Mouse (Mus musculus): Measurements from ENCODE around the gene Larp1.

DNA sequence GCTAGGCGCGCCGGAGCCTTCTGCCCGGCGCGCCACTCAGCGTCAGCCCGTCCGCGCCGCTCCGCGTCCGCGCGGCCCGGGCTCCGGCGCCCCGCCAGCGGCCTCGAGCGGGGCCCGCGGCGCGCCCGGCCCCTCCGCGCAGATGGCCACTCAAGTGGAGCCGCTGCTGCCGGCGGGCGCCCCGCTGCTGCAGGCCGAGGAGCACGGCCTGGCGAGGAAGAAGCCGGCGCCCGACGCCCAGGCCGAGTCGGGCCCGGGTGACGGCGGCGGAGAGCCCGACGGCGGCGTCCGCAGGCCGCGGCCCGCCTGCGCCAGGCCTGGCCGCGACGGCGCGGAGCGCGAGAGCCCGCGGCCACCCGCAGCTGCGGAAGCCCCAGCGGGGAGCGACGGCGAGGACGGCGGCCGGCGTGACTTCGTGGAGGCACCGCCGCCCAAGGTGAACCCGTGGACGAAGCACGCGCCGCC, at the start of gene Larp1:
- no peak for TF ChIP-seq GATA1 (IDR thresholded peaks at IDR 0.05; ENCODE audit: low read depth, low read length)
- TF ChIP-seq CTCF (IDR thresholded peaks at IDR 0.05 in 2 of 3, conservative IDR thresholded peaks at IDR 0.05 in 1 of 3; ENCODE audit: control insufficient read depth in 1 of 3, insufficient read depth in 1 of 3, low read depth in 2 of 3, low read length in 3 of 3, poor library complexity in 1 of 3, severe bottlenecking in 1 of 3): no peak
- TF ChIP-seq RAD21 (IDR thresholded peaks at IDR 0.05; ENCODE audit: low read depth, low read length): no peak
- TF ChIP-seq POLR2A (IDR thresholded peaks at IDR 0.05; ENCODE audit: control insufficient read depth in 1 of 2, insufficient read depth in 1 of 2, low read depth in 1 of 2, low read length in 2 of 2, poor library complexity in 1 of 2): 0 out of 4 replicates have a peak, but pooled peaks of 1 of the 2 experiments have one; percentile 25
- no peak for TF ChIP-seq EP300 (IDR thresholded peaks at IDR 0.05; ENCODE audit: low read depth in 1 of 2, low read length in 2 of 2)
- TF ChIP-seq RCOR1 (IDR thresholded peaks at IDR 0.05; ENCODE audit: low read depth, low read length): no peak
- no peak for TF ChIP-seq USF1 (IDR thresholded peaks at IDR 0.05; ENCODE audit: low read depth, low read length)
- no peak for TF ChIP-seq JUND (IDR thresholded peaks at IDR 0.05; ENCODE audit: low read depth, low read length)
- TF ChIP-seq TCF12 (IDR thresholded peaks at IDR 0.05; ENCODE audit: low read depth, low read length): no peak
- no peak for TF ChIP-seq CHD2 (IDR thresholded peaks at IDR 0.05; ENCODE audit: low read length)
- no peak for TF ChIP-seq USF2 (IDR thresholded peaks at IDR 0.05; ENCODE audit: borderline replicate concordance in 1 of 2, insufficient read depth in 1 of 2, low read depth in 1 of 2, low read length in 2 of 2)
- no peak for TF ChIP-seq MAFK (IDR thresholded peaks at IDR 0.05; ENCODE audit: borderline replicate concordance, low read depth, low read length)
- TF ChIP-seq ZC3H11A (IDR thresholded peaks at IDR 0.05; ENCODE audit: low read depth, low read length): no peak
- TF ChIP-seq KAT2A (conservative IDR thresholded peaks at IDR 0.05; ENCODE audit: low read depth, low read length): no peak
